Mouse (Mus musculus) thymus, postnatal 14 days (tissue): ENCODE results near the gene Upp2.

Source experiments
- DNase-seq: peaks from one replicate; pipeline ENCODE4 v3.0.0; 2021

The Upp2 gene

DNA sequence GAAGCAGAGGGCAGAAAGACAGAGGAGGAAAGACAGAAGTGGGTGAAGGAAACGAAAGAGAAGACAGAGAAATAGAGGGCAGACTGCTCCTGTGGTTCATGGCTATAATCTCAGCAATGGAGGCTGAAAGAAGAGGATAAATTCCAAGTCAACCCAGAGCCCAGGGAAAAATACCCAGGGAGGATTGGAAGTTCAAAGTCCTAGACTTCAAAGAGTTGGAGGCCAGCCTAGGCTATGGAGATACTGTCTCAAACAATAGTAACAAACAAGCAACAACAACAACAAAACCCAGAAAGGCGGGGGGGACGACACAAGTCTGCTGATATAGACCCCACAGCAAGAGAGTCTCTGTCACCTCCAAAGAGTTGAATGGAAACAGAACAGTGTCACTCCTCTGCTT lies 14.8 kb upstream of the Upp2 start:
- no peak for DNase-seq

DNA sequence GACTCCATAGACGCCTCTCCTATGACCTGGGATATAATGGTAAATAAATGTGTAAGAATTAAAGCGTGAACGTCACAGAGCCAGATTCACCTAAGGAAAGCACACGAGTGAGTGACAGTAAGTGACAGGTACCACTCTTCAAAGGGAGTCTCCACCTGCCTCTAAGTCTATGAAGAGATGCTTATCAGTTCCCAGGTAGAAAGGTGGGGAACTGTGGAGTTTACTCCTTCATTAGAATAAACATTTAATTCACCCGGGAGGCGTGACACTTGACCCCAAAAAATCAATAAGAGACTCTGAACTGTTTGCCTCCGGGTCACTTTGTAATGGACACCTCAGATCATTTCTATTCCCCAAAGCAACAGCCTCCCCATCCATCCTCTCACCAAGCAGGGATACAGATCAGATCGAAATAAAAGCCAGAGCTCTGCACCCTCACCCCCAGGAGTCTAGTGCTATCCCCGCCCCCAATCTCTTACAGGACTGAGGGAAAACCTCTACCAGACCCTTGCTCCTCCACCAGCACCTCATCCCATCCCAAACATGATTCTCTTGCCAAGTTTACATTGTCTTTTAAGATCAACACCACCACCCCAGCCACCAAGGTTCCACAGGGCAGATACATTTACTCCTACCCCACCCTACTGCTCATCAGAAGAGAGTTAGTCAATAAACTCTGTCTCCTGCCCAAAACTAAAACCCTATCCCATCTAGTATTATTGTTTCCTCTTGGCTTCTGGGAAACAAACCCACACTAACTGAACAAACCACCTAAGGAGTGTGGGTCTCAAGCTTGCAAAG lies 9.9 kb upstream of the Upp2 start:
- no peak for DNase-seq

DNA sequence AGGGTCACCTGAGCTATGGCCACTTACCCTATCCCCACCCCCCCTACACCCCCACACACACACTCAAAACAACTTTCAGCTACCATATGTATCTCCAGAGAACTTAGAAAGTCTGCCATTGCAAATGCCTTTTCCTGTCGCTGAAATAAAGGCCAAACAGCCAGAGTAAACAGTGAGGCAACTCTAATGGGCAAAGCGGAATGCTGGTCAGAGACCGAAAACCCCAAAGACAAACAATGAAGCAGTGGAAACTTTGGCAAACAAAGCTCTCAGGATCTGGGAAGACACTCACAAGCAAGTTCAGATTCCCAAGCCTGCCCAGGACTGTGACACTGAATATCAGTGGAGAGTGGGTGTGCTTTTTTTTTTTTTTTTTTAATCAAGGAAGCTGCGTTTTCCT lies 5.0 kb upstream of the Upp2 start:
- DNase-seq = no peak

DNA sequence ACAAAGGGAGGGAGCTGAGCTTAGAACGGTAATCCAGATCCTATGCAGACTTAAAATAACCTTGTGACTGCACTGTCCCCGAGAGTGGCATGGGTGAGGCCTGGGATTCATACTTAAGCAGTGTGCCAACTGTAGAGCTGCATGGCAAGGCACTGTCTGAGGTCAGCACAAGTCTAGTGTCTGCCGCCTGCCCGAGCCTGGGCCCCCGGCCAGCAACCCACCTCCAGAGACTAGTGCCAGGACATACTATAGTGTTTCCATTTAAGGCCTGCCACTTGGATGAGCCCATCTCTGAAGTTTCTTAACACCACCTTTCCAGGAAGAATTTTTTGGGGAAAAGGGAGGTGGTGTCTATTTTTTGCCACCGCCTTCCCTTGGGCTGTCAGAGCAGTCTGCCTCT lies 1.8 kb upstream of the Upp2 start:
- DNase-seq = no peak

DNA sequence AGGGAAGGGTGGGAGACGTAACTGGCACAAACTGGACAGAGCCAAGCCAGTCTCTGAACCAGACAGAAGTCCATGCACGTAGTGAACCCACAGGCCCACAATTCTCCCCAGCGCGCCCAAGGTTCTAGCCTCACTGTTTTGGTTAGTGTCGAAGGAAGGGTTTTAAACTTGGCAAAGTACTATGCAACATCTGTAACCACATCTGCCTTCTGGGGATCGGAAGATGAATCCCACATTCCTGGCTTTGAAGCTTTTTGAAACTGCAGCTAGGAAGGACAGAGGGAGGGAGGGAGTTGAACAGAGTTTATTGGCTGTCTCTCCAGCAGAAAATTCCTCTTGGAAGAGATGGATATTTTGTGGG lies 1.1 kb upstream of the Upp2 start:
- no peak for DNase-seq

DNA sequence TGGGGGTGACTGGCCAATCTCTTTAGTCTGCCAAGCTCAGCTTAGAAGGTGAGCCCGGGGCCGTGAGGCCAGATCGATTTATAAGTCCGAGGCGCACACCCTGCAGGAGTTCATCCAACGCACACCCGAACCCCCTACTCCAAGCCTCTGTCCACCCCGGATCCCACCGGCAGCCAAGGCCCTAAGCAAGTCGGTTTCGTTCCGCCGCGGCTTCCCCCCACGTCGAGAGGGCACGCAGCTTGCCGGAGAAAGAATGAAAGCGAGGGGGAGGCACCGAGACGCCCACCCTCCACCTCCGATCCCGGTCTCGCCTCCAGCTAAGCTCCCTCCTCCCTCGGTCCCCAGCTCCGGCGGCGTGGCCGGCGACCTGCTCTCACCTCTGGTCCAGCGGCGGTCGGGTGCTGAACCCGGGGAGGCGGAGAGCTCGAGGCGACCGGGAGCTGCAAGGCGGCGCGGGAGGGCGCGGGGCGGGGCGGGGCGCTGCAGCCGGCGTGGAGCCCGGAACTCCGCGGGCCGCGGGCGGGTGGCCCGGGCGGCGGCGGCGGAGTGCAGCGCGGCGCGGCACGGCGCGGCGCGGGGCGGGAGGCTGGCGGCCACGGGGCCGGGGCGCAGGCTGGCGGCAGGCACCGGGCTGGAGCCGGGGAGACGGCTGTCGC lies 560 bp upstream of the Upp2 start:
- peak; percentile 71 for DNase-seq

DNA sequence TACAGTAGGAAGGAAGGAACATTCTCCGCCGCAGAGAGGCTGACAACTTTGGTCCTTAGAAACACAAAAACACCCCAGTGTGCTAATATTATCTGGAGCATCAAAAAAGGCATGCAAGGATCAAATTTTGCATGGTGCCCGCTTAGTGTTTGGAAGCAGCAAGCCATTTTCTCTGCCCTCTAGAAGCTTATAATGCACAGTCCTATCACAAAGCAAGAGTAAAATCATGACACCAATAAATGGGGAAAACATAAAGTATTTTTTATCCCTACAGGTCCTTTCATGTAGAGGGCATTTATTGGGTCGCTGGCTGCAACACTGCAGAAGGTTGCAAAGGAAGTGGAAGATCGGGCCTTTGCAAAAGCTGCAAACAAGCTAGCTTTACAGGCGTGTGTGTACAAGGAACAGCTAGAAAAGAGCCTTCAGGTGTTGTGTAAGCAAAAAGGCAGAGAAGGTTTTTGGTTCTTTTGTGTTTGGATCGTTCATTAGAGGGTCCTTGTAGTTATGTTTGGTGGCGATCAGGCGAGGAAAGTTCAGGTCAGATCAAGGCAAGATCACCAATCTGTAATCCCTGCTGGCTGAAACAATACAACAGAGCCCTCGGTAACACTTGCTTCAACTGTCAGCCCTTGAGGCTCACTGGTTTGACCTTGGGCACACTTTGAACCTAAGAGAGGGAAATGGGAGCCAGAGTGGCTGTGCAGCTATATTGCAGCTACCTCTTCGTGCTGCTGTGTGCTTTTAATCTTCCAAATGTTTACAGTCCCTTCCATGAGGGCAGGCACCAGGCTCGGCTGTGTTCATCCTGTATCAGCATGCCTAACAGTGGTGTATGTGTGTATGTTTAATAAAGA lies 995 bp downstream of the Upp2 start:
- no peak for DNase-seq

DNA sequence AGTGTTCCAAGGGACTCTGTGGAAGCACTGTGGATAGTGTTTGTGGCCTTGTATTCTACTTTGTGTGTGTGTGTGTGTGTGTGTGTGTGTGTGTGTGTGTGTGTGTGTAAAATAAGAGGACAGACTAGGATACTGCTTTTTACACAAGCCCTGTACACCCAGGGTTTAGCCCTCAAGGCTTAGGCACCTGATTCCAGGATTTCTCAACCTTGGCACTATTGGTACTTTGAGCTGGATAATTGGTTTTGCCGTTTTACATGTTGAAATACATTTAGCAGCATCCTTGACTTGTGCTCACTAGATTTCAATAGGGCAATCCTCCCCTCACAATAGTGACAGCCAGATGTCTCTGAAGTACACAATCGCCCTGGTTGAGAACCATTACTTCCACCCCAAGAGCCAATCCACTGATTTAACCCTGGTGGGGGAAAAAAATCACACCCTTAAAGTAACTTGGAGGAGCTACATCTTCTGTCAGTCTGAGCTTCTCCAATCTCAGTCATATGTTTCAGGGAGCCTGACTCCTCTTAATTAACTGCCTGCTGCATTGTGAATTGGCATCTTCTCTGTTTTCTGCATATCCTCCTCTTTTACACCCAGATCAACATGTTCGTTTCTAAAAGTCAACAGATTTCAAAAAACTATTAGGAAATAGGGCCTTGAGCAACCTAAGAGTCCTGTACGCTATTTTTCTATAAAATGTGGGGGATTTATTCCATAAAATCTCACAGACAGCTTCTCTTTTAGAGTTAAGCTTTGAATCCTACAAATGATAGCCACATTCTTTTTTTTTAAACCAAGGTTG lies 1.9 kb downstream of the Upp2 start:
- no peak for DNase-seq

DNA sequence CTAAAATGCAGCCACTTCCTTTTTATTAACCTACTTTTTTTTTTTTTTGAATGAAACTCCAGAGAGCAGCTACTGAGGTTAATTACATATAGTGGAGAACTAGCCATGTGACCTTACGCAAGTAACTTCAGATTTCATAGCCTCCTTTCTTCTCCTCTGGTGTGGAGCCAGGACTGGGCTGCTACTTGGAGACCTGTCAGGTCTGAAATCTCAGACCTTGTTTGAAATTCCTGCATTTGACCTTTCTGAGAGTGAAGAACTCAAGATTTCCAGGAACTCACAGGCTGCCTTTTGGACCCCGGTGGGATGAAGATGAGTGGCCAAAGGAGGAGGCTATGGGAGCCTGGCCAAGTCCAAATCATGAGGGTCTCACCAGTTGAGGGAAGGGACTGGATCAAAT lies 7.1 kb downstream of the Upp2 start:
- DNase-seq = no peak

DNA sequence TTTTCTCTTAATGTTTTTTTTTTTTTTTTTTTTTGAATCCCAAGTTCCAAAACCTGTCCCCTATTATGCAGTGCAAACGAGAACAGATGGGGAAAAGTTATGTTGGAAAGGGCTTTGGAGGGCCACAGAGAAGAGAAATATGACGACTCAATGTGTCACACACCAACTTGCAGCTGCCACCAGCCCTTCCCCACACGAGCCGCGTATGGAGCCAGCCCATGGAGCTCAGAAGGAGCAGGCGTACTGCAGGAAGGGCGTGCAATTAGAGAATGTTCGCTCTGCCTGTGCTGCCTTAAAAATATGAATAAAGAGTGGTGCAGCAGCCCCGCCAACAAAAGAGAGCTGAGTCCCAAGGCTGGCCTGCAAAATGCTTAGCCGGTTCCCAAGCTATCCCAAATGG lies 19.2 kb downstream of the Upp2 start:
- DNase-seq = no peak

DNA sequence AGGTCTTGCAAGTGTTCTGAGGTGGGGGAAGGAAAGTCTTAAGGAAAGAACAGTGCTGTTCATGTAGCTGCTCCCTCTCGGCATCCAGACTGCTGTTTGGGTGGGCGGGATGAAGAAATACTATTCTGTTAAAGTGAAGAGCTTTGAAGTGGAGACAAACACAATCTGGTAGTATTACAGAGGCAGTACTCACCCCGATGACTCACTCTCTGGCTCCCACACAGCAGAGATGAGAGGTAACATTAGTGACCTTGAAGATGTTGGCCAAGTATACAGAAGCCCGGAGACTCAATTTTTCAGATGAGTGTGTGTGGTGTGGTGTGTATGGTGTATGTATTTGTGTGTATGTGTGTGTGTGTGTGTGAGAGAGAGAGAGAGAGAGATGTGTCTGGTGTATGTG lies 22.5 kb downstream of the Upp2 start:
- no peak for DNase-seq

DNA sequence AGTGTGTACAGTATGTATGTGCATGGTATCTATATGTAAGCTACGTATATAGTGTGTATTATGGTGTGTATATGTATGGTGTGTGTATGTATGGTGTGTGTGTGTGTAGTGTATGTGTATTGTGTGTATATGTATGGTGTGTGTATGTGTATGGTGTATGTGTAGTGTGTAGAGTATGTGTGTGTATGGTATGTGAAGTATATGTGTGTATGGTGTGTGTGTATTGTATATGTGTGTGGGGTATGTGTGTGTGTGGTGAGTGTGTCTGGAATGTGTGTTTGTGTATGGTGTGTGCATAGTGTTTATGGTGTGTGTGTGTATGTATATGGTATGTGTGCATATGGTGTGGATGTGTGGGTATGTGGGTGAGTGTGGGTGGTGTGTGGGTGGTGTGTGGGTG lies 23.0 kb downstream of the Upp2 start:
- DNase-seq = no peak

DNA sequence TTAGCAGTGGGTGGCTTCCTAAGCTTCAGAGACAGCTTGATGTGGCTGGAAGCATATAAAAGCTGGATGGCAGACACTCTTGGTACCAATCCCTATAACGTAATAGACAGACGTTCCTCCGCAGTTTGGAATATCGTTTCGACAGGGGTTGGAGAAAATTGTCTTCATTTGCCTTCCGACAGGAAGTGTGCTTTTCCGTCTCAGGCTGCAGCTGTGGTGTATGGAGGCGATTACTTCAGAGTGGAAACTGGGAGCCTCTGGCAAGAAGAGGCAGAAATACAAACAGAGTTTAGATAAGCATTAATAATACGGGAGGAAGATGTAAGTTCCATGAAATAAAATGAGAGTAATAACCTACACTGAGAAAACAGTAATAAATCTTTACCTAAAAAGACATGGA lies 28.3 kb downstream of the Upp2 start:
- DNase-seq = no peak

DNA sequence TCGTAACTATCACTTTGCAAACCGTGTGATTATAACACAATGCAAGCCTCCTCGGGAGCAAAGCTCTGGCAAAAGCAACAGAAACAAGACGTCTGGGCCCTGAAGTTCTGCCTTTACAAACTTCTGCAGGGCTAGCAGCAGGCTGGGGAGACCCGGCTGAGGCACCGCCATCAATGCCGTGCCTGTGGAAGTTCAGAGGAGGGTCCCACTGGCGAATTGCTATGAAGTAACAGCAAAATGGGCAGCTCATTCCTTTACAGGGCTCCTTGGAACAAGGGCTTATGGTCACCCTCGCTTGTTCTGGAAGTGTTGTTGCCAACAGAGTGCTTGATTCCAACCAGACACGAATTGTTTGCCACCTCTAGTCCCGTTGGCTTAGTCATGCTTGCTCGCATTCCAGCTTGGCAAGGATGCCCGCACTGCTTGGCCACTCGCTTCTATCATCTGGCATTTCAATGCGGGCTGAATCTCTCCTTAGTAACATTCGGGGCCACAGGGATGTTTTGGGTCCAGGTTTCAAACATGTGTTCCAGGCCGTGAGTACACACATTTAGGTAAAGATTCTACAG lies 29.8 kb downstream of the Upp2 start:
- DNase-seq = no peak

DNA sequence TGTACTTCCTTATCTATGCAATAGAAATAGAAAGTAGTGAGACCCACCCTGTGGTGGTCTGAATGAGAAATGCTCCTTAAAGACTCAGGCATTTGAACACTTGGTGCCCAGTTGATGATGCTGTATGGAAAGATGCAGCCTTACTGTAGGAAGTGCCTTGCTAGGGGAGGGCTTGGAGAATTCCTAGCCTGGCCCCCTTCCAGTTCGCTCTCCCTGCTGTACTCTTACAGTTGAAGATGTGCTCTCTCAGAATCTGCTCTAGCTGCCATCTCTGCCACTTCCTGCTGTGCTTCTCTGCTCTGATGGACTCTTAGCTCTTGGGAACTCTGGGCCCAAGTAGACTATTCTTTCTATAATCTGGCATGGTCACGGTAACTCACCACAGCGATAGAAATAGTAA lies 30.5 kb downstream of the Upp2 start:
- no peak for DNase-seq

DNA sequence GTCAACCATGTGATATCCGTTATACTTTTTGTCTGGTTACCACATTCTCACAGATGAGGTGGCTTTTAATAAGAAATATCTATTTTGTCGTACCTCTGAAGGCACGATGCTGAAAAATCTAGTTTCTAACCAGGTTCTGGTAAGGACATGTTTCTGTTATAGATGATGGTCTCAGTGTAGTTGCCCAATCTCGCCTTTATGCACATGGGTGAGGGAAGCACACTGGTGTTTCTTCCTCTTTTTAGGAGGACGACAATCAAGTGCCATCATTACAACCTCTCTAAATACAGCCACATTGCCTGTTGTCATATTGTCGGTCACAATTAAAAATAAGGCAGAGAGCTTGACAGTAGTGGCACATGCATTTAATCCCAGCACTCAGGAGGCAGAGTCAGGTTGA lies 32.5 kb downstream of the Upp2 start:
- no peak for DNase-seq

DNA sequence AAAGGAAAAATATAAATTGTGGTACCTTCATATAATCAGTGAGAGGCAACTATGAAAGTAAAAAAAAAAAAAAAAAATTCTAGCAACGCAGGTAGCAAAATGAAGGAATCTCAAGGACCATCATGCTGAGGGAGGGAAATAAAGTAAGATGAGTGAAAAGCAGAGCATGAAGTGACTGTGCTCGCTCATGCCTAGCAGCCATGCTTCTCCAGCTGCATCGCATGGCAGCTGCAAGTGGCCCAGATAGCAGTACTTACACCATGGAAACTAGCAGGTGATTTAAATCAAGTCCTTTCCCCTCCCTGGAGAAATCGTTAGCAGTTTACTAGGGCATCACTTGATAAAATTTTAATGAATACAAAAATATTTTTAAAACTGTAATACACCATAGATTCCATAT lies 34.3 kb downstream of the Upp2 start:
- no peak for DNase-seq

DNA sequence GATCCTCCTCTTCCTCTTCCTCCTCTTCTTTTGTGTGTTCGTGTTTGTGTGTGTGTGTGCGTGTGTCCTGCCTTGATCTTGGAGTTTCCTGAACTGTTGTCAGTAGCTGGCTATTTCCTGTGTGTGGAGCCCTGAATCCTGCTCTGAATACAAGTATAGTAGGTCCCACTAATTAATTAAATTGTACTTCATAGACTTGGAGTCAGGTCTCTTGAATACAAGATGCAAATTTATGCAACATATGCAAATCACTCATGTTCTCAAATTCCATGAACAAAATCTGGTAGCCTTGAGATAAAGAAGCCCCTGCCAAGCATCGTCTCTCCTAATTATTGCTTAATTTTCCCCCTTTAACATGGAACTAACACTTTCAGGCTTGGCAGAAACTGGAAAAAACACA lies 36.3 kb downstream of the Upp2 start:
- DNase-seq = no peak

DNA sequence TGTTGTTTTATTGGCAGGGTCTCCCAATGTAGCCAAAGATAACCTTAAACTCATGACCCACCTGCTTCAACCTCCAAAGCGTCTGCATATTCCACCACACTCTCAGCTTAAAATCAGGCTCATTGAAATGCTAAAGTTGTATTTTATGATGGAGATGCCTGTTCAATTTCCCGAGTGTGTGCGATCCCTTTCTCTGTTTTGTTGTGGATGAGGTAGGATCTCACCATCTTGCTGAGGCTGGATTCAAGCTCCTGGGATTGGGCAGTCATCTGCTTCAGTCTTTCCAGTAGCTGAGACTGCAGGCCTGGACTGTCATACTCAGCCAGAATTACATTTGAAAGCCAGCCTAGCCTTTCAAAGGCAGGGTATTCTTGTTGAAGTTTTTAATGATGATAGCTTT lies 37.7 kb downstream of the Upp2 start:
- DNase-seq = no peak

DNA sequence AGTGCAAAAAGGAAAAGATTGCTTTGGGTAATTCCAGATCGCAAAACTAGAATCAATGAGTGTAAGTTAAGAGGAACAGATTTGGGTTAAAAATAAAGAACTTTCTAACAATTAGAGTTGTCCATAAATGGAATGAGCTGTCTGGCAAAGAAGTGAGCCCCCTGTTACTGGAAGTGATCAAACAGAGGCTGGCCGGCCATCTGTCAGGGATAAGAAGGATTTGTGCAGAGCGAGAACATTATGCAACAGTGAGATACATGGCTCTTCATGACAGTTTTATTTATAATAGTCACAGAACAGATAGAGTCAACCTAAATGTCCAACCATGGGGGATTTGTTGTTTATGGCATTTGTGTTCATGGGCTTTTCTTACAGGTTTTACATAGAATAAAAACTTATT lies 46.6 kb downstream of the Upp2 start:
- DNase-seq = no peak

DNA sequence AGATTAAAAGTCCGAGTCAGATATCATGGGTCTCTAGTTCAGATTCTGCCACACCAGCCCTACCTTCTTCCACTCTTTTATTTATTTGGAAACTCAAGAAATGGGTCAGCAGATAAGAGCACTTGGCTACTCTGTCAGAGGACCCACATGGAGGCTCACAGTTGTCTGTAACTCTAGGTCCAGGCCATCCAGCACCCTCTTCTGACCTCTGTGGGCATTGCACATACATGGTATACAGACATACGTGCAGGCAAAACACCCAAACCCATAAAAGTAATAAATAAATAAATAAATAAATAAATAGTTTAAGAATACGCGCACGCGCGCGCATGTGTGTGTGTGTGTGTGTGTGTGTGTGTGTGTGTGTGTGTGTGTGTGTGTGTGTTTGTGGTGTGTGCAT lies 47.8 kb downstream of the Upp2 start:
- DNase-seq = no peak

DNA sequence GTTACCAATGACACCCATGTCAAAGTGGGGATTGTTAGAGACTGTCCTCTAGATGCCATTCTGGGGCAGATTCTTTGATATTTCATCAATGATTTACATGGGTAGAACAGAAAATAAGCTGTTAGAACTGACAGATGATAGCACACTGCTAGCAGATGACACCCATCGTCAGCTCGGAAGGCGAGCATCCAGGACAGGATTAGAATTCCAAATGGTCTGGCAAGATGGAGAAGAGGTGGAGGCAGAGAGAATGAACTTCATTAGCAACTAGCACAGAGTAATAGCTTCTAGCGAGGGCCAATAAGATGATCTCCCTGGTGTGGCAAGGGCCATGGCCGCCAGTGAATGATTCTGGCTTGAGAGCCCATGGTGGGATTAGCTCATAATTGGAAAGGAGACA lies 48.7 kb downstream of the Upp2 start:
- DNase-seq = no peak

DNA sequence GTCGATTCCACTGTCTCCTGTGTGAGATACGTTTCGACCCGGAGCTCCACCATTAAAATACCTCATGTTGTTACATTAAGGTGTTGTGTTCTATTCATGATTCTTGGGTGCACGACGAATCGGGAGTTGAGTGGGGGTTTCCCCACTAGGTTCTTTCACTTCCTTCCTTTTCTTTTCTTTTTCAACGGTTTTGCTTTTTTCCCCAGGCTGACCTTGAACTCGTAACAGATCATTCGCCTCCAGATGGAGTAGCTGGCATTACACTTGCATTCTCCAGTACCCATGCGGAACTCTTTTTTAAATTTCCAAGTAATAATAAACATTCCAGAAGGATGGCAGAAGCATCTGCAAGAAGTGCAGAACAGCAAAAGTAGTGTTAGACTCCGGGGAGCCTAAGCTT lies 58.1 kb downstream of the Upp2 start:
- DNase-seq = no peak
